Mouse (Mus musculus): ENCODE results near the gene Cntrl.

The Cntrl gene

DNA sequence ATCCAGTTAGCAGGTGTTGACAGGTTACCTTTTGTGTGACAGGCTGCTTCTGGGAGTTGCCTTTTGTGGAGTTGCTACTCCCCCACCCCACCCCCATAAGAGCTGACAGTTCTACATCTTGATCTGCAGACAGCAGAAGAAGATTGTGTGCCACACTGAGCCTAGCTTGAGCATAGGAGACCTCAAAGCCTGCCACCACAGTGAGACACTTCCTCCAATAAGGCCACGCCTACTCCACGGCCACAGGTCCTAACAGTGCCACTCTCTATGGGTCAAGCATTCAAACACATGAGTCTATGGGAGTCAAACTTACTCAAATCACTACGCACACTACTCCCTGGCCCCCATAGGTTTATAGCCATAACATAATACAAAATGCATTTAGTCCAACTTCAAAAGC, 109.4 kb downstream of the Cntrl start:
- no peak for DNase-seq (ENCODE audit: low spot score in 2 of 2)

DNA sequence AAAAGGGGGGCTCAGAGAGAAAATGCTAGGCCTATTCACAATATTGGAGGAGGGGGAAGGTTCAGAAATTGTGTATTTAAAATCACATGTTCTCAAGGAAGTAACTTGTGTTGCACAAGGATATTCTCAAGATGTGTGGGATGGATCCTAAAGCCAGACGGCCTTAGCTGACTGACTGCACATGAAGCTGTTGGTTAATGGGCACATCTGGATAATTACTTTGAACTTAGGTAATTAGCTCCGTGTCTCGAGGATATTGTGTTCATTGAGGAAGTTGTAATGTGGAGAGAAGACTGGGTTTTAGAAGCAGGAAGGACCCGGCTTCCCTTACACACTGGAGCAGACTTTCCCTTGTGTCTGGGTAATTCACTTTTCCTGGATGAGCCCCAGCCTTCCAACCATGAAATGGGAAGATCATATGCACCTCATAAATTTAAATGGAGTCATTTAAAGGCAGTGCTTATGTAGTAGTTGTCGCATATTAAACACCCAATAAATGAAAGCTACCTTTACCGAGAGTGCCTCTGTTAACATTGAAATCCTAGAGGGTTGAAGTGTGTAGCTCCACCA, 113.6 kb downstream of the Cntrl start:
- no peak for DNase-seq (ENCODE audit: low spot score in 2 of 2)

DNA sequence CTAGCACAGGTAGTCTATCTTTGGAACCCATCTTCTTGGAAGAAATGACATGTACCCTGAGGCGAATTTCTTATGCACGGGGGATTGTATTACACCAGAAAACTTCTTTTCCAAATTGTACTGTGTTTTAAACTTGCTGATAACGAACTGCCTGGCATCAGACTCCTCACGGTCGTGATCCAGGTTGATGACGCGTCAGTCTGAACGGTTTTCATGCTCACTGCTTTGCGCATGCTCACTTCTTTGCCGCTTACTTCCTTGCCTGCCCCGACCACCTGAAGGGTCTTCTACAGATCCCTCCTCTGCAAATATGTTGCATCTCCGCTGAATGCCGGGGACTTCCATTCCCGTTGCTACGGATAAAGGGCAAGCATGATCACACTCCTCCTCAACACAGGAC, 115.0 kb downstream of the Cntrl start:
- no peak for DNase-seq (ENCODE audit: low spot score in 2 of 2)

DNA sequence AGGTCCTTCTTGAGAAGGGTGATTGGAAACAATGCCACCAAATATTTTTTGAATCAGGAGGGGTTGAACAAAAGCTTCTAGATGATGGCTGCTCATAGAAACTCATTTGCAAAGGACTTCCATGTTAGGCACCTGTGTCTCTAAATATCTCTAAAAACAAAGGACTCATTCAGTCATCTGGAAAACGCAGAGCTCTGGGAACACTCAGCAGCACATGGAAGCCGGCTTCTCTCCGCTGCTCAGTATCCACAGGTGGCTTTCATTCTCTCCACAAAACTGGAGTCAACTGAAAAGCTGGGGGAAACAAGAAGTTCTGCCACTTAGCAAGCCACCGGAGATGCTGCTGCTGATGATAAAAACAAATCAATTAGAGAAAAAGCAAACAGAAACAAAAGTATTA, 118.9 kb downstream of the Cntrl start:
- DNase-seq (ENCODE audit: low spot score in 2 of 2), result no peak

All from right cerebral cortex, postnatal 10 days (tissue).